Mouse (Mus musculus) midbrain, embryonic 11.5 days (tissue): ENCODE measurements at regions not wholly inside any gene's neighbourhood (a gene's known extent, or its start where the extent isn't known, plus 50 kb on each side); places are given as distances from the start of the nearest gene placed in this dataset.

ENCODE experiments used
- ATAC-seq: fragments of 200-750 bp; cut with Nextera tagmentation; 2 replicates; pipeline ENCODE4 v1.8.0; 2017; ENCODE audit warnings: moderate TSS enrichment, moderate library complexity; ENCODE audit not compliant: low FRiP score
- DNase-seq: peaks from one replicate; pipeline ENCODE4 v3.0.0; 2015; ENCODE audit warnings: low spot score; ENCODE audit errors: missing footprints
- H3K27ac ChIP-seq: fragments of 300-500 bp; sonication (generic); 2 replicates; pipeline ENCODE4 v1.5.1; 2014; ENCODE audit warnings: low read depth, low read length
- H3K27me3 ChIP-seq: fragments of 300-500 bp; sonication (generic); 2 replicates; pipeline ENCODE4 v1.6.1; 2014; ENCODE audit warnings: mild to moderate bottlenecking, low read length, moderate library complexity, mixed read lengths; ENCODE audit not compliant: control insufficient read depth, insufficient read depth
- H3K36me3 ChIP-seq: fragments of 300-500 bp; sonication (generic); 2 replicates; pipeline ENCODE4 v1.6.1; 2014; ENCODE audit warnings: mild to moderate bottlenecking, low read length, moderate library complexity, mixed read lengths; ENCODE audit not compliant: control insufficient read depth, insufficient read depth
- H3K4me1 ChIP-seq: fragments of 300-500 bp; sonication (generic); 2 replicates; pipeline ENCODE4 v1.6.1; 2014; ENCODE audit warnings: low read length; ENCODE audit not compliant: control insufficient read depth, insufficient read depth
- H3K4me2 ChIP-seq: fragments of 300-500 bp; sonication (generic); 2 replicates; pipeline ENCODE4 v1.6.1; 2014; ENCODE audit warnings: mild to moderate bottlenecking, moderate library complexity
- H3K4me3 ChIP-seq: fragments of 300-500 bp; sonication (generic); 2 replicates; pipeline ENCODE4 v1.5.1; 2014; ENCODE audit warnings: low read depth, low read length
- H3K9ac ChIP-seq: fragments of 300-500 bp; sonication (generic); 2 replicates; pipeline ENCODE4 v1.6.1; 2014; ENCODE audit warnings: low read length
- H3K9me3 ChIP-seq: fragments of 300-500 bp; sonication (generic); 2 replicates; pipeline ENCODE4 v1.6.1; 2016; ENCODE audit warnings: low read length; ENCODE audit not compliant: control insufficient read depth
- WGBS: fragments of 180-500 bp; shearing (Covaris S2); extraction: QIAGEN DNeasy Blood & Tissue Kit; methylation state at CpG from one replicate; pipeline ENCODE4 v1.1.7; 2014; 5-methylcytosine and 5-hydroxymethylcytosine counted together

DNA sequence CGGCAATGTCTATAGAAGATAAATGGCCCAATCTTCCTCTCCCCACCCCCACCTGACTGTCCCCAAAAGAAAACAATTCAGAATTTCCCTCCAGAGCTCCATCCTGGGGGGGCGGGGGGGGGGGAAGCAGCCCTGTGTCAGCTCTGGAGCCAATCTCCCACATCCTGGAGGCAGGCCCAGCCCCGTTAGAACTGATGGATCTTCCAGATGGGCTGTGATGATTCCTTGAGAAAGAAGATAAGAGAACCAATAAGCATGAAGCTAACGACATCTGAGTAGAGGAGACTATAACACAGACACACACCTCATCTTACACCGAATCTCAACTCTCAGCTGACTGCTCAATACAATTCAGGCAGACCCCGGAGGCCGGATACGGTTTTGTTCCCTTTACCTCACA is 169.2 kb upstream of the Klf3 start:
- Histone ChIP-seq H3K4me2 (no peak overlapping the region), H3K27me3 (no peaks in the 10 kb centered on the region), H3K36me3 (no peaks in the 10 kb centered on the region), H3K4me1 (no peaks in the 10 kb centered on the region), H3K27ac (no peak overlapping the region), H3K9ac (no peak overlapping the region), H3K4me3 (no peak overlapping the region), H3K9me3 (no peaks in the 10 kb centered on the region; the same call in 1 of the 2 replicates)
- DNase-seq: no peak
- ATAC-seq: no peak
- 84% methylated on average over 8 of the region's 8 CpGs for WGBS

DNA sequence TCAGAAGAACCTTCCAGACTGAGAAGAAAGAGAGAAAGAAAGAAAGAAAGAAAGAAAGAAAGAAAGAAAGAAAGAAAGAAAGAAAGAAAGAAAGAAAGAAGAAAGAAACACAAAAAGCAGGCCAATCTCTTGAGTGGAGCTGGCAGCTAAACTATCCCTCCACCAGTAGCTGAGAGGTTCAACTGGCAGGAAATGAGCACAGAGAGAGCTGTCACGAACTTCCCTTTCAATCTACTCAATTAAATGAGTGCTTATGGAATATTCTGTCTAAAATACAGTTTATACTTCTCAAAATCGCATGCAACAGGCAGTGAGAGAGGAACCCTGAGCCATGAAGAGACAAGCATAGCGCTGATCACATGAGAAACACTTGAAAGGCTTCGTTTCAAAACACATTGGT is 168.5 kb upstream of the Klf3 start:
- H3K36me3 ChIP-seq: no peaks in the 10 kb centered on the region
- no peaks in the 10 kb centered on the region for H3K27me3 ChIP-seq
- ATAC-seq (no peak), DNase-seq (no peak)
- no peak overlapping the region for H3K27ac ChIP-seq
- no peak overlapping the region for H3K9ac ChIP-seq
- no peak overlapping the region for H3K4me3 ChIP-seq
- no peaks in the 10 kb centered on the region; the same call in 1 of the 2 replicates for H3K9me3 ChIP-seq
- WGBS: 83% methylated on average over 4 of the region's 4 CpGs
- no peaks in the 10 kb centered on the region for H3K4me1 ChIP-seq
- H3K4me2 ChIP-seq: no peak overlapping the region

DNA sequence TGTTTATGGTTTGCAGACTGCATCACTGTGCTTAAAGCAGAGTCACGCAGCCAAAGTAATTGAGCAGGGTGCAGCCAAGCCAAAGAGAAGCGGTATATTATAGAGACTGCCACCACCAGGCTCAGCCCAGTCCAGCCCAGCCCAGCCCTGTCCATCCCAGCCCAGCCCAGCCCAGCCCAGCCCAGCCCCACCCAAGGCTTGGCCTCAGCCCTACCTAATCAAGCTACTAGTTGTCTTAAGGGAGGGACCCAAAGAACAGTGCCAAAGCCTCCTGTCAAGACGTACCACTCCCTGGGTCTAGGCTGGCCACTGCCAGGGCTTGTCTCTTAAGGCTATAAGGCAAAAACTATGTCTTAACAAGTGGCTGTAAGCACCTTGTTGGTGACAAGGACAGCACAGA is 166.9 kb upstream of the Klf3 start:
- Histone ChIP-seq H3K9ac (no peak overlapping the region), H3K4me2 (no peak overlapping the region), H3K27ac (no peak overlapping the region), H3K4me3 (no peak overlapping the region), H3K4me1 (no peaks in the 10 kb centered on the region), H3K9me3 (no peaks in the 10 kb centered on the region; the same call in 1 of the 2 replicates), H3K36me3 (no peaks in the 10 kb centered on the region), H3K27me3 (no peaks in the 10 kb centered on the region)
- WGBS: 89% methylated on average over 3 of the region's 3 CpGs
- no peak for DNase-seq
- no peak for ATAC-seq

DNA sequence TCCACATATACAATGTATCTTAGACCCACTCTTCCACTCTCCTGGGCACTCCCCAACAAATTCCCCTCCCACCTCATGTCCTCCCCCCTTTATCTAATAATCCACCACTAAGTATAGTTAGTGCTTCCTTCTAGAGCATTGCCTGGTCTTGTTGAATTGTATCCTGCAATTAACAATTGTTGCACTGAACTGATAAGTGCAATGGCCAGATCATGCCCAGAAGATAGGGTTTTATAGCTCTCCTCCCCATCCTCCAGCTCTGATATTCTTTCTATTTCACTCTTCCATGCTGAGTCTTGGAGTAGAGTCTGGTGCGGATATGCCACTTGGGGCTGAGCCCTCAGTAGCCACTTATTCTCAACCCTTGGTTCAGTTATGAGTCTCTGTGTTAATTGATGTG is 159.6 kb upstream of the Klf3 start:
- 100% methylated on average over 1 of the region's 1 CpGs for WGBS
- DNase-seq (no peak), ATAC-seq (no peak)
- H3K36me3 ChIP-seq: no peaks in the 10 kb centered on the region
- H3K4me2 ChIP-seq: no peak overlapping the region
- H3K9ac ChIP-seq: no peak overlapping the region
- H3K4me1 ChIP-seq: peaks cover 22% of the 10 kb centered on the region
- H3K4me3 ChIP-seq: no peak overlapping the region
- no peaks in the 10 kb centered on the region; the same call in 1 of the 2 replicates for H3K9me3 ChIP-seq
- H3K27ac ChIP-seq: no peak overlapping the region
- no peaks in the 10 kb centered on the region for H3K27me3 ChIP-seq

DNA sequence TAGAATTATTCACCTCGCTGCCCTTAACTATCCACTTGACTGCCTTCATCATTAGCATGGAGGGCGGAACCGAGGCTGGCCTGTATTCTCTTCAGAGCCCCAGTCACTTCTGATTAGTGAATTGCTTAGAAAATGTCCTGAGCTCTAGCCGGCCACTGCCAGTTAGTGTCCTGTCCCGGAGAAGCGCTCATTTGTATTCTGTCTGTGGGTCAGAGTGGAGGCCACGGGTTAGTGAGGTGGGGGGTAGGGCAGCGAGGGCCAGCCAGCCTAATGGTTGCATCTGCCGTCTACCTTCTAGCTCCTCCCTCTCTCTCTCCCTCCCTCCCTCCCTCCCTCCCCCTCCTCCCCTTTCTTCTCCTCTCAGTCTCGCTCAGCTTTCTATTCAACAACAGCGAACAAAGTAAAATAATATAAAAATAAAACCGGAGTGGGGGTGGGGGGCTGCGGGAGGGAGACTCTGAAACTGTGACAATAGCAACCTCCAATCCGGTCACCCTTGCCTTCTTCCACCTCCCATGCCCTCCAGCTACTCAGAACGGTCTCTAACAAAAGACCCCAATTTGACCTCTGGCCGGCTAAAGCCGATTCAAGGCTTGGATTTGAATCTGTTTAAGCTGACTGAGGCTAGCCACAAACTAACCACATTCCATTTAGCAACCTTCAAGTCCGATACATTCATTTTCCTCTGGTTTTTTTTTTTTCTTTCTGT is 155.6 kb upstream of the Klf3 start:
- Histone ChIP-seq H3K4me2 (peak overlapping the region; percentile 48), H3K36me3 (no peaks in the 10 kb centered on the region), H3K9me3 (no peaks in the 10 kb centered on the region; the same call in 1 of the 2 replicates), H3K4me1 (peaks cover 30% of the 10 kb centered on the region), H3K4me3 (peak overlapping the region; percentile 21), H3K27me3 (no peaks in the 10 kb centered on the region), H3K27ac (peak overlapping the region; percentile 94), H3K9ac (peak overlapping the region; percentile 56)
- peak; percentile 98 for ATAC-seq
- 2% methylated on average over 18 of the region's 18 CpGs for WGBS
- DNase-seq: peak; percentile 97

DNA sequence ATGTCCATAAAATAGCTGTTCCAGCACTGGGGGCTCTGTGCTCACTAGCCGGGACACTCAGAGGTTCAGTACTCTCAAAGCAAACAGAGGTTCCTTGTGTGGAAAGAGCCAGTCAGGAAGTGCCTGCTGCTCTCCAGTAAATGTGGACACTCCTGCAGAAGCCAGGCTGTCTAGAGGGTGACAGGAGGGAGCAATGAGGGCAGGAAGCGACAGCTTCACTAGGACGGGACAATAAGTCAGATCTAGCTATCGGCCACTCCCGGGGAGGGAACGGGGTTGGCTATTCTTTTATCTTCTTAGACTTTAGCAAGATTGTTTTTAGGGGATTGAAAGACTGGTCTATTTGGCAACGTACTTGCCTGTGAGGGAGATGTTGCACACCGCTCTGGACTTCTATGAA is 154.7 kb upstream of the Klf3 start:
- Histone ChIP-seq H3K4me1 (peaks cover 30% of the 10 kb centered on the region), H3K9ac (no peak overlapping the region), H3K27me3 (no peaks in the 10 kb centered on the region), H3K4me2 (peak overlapping the region; percentile 3; the same call in 1 of the 2 replicates), H3K27ac (peak overlapping the region; percentile 94), H3K9me3 (no peaks in the 10 kb centered on the region; the same call in 1 of the 2 replicates), H3K36me3 (no peaks in the 10 kb centered on the region), H3K4me3 (no peak overlapping the region)
- DNase-seq: peak; percentile 92
- ATAC-seq: peak; percentile 28; the same call in 1 of the 2 replicates
- 3% methylated on average over 8 of the region's 8 CpGs for WGBS

DNA sequence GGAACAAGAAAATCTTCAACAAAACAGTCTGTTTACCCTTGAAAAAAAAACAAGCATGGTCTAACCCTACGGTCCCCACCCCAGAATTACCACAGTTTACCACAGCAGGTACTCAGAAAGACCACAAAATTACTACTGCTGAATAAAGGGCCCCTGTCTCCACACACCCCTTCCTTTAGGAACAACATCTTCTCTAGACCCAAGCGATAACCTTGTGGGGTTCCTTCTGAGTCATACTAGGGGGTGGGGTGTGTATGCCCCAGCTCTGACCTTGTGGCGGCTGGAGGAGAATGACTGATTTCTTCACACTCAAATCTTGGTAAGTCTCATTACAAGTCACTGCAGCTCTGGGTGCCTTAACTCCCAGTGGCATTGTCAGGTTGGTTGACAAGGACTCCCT is 151.8 kb upstream of the Klf3 start:
- Histone ChIP-seq H3K9ac (no peak overlapping the region), H3K36me3 (no peaks in the 10 kb centered on the region), H3K4me3 (no peak overlapping the region), H3K27ac (no peak overlapping the region), H3K4me1 (peaks cover 20% of the 10 kb centered on the region), H3K27me3 (no peaks in the 10 kb centered on the region), H3K9me3 (no peaks in the 10 kb centered on the region), H3K4me2 (no peak overlapping the region)
- WGBS: 91% methylated on average over 3 of the region's 3 CpGs
- ATAC-seq: no peak
- no peak for DNase-seq

DNA sequence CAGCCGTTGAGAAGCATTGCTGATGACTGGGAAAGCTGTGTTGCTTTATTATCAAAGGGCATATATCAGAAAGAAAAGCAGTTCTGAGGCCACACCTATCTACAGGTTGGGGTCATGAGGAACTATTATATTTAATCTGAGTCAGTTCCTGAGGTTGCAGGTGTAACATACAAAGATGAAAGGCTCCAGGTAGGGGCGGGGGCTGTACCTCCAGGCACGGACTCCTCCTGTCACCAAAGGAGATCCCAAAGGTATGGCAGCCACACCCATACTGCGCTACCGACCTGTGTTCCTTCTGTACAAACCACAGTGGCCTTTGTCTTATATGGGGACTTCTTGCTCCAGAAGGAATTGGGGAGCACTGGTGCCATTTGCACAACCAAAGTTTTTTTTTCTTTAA is 149.4 kb upstream of the Klf3 start:
- no peaks in the 10 kb centered on the region for H3K9me3 ChIP-seq
- WGBS: 88% methylated on average over 5 of the region's 5 CpGs
- no peak overlapping the region for H3K9ac ChIP-seq
- H3K4me2 ChIP-seq: no peak overlapping the region
- H3K4me1 ChIP-seq: peaks cover 6% of the 10 kb centered on the region
- no peak overlapping the region for H3K4me3 ChIP-seq
- no peaks in the 10 kb centered on the region for H3K27me3 ChIP-seq
- ATAC-seq (no peak), DNase-seq (no peak)
- no peaks in the 10 kb centered on the region for H3K36me3 ChIP-seq
- H3K27ac ChIP-seq: no peak overlapping the region

DNA sequence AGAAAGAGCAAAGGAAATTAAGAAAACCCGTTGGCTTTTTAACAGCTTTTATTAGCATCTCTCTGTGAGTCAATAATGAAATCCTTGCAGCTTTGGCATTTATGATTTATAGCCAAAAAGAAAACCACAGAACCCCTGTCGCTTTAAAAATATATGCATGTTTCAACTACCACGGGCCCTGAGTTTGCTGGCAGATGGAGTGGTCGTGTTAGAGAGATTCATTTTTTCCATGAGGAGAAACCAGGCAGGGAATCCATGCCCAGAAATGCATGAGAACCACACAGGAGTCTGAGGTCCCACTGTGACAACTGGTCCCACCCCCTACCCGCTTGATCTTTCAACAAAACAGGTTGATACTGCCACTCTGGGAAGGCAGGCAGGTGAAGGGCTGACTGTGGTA is 147.9 kb upstream of the Klf3 start:
- H3K27ac ChIP-seq: no peak overlapping the region
- no peak overlapping the region for H3K9ac ChIP-seq
- 82% methylated on average over 5 of the region's 5 CpGs for WGBS
- no peak overlapping the region for H3K4me3 ChIP-seq
- H3K4me2 ChIP-seq: no peak overlapping the region
- no peaks in the 10 kb centered on the region for H3K27me3 ChIP-seq
- no peaks in the 10 kb centered on the region for H3K36me3 ChIP-seq
- no peak for ATAC-seq
- DNase-seq: no peak
- no peaks in the 10 kb centered on the region for H3K4me1 ChIP-seq
- no peaks in the 10 kb centered on the region for H3K9me3 ChIP-seq
